Mouse (Mus musculus) monocyte, adult 5-6 weeks (primary cell): ENCODE measurements around the gene Utp6. TPM values are rescaled to one million over a fixed set of nuclear protein-coding genes. Genes with fewer than 3 reads are reported as not detected.

Experiments used
- ATAC-seq: fragments of 153-309, 156-312 bp; replicated peaks from 2 replicates; pipeline ENCODE4 v1.8.0; 2017; ENCODE audit warnings: mild to moderate bottlenecking; ENCODE audit not compliant: low TSS enrichment, insufficient number of reproducible peaks, severe bottlenecking, poor library complexity, low FRiP score
- total RNA-seq: library from RNA; stranded (forward); fragments of 200-1000, 200-491, 200-594 nt; gene quantifications from 3 replicates; pipeline ENCODE4 v1.2.3, GENCODE M21; 2017

Gene Utp6
- total RNA-seq, 1 experiment from 2014 or later = 87.3 TPM

- ATAC-seq = no peak
Observed at GRCm38 (mm10) chr11:79890822-79891221, 71.4 kb downstream of the Utp6 start.

- ATAC-seq = no peak
Observed at GRCm38 (mm10) chr11:79886961-79887360, 75.2 kb downstream of the Utp6 start.

- ATAC-seq = no peak
Observed at GRCm38 (mm10) chr11:79886395-79886794, 75.8 kb downstream of the Utp6 start.

GRCm38 (mm10) chr11:79885713-79886393 is 76.3 kb downstream of the Utp6 start:
- no peak for ATAC-seq

GRCm38 (mm10) chr11:79884784-79885183 is 77.4 kb downstream of the Utp6 start:
- ATAC-seq = no peak

Other genes with a start within 250 kb of the Utp6 start
- 35.9 to 53.1 TPM (median 37.2 TPM) in 3 replicates for gene Suz12, start 30.7 kb upstream of the Utp6 start, total RNA-seq
- gene Crlf3, start 118.6 kb upstream of the Utp6 start, total RNA-seq = 144 to 183 TPM (median 162 TPM) in 3 replicates
- 3.5 to 5.8 TPM (median 4.6 TPM) in 3 replicates for gene Atad5, start 127.0 kb upstream of the Utp6 start, total RNA-seq
- gene Tefm, start 179.8 kb upstream of the Utp6 start, total RNA-seq = 2.9 to 11.4 TPM (median 5.8 TPM) in 3 replicates
- 6.7 to 11.8 TPM (median 8.7 TPM) in 3 replicates for gene Adap2, start 191.7 kb upstream of the Utp6 start, total RNA-seq
- 5.0 to 10.4 TPM (median 6.2 TPM) in 3 replicates for gene Rnf135, start 221.5 kb upstream of the Utp6 start, total RNA-seq
- gene Rhot1, start 246.6 kb upstream of the Utp6 start, total RNA-seq = 48.4 to 57.1 TPM (median 56.2 TPM) in 3 replicates